In the genomic region with DNA sequence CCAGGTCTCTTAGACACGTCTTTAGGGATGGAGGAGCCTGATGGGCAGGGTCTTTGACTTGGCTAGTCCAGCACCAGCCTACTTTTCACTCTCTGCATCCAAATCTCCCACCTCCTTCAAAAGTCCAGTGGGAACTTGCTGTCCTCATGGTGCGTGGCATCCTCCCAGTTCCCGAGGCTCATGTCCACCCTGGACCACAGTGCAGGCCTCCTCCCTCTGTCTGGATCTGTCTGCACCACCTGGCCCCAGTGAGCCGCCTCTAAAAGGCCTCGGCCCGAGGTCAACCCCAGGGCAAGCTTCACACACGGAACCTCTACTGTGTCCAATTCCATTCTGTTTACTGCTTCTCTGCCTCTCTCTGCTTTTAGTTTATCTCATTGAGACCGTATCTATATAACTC, we compare ENCODE assay signal across 22 mouse cellular contexts. TPM values are rescaled to one million over a fixed set of nuclear protein-coding genes. Genes with fewer than 3 reads are reported as not detected.
A peak's percentile ranks its signal among the peaks of the same experiment; 100 is the strongest.
DNase-seq lines count a peak whose midpoint lies in the region; TF ChIP-seq lines count a peak whose summit lies in the region.
"Had no signal": no experiment of that assay in that cellular context is flagged by ENCODE, and none has a peak within 500 bp of the region (broad histone marks: within the 10 kb centered on the region; RNA-seq: fewer than 3 reads in every experiment).

No protein-coding gene starts in this region.

- peak overlapping the region; percentile 54 for H3K27ac ChIP-seq in heart, adult 2 months
- H3K27ac ChIP-seq: embryonic facial prominence, embryonic 12.5 days; forebrain, embryonic 15.5 days; hindbrain, embryonic 12.5 days; hindbrain, postnatal 0 days had no signal

- H3K4me1 ChIP-seq in heart, adult 2 months (ENCODE audit: control insufficient read depth, insufficient read depth, low read length) = peaks cover 26% of the 10 kb centered on the region
- H3K4me1 ChIP-seq: forebrain, embryonic 15.5 days had no signal

- TF ChIP-seq EP300 in heart, adult 2 months (IDR thresholded peaks at IDR 0.05; ENCODE audit: insufficient read depth, low read depth, low read length) = no peak

- TF ChIP-seq CTCF in heart, adult 2 months (IDR thresholded peaks at IDR 0.05) = no peak

- H3K9ac ChIP-seq in heart, adult 2 months (ENCODE audit: low read depth, low read length) = no peak overlapping the region
- H3K9ac ChIP-seq: embryonic facial prominence, embryonic 12.5 days; forebrain, embryonic 15.5 days; hindbrain, embryonic 12.5 days had no signal

- TF ChIP-seq POLR2A in heart, adult 2 months (IDR thresholded peaks at IDR 0.05; ENCODE audit: insufficient read depth, low read depth, low read length) = 0 out of 2 replicates have a peak, but pooled peaks have one; percentile 11

- no peaks in the 10 kb centered on the region for H3K27me3 ChIP-seq in heart, adult 2 months (ENCODE audit: control insufficient read depth, insufficient read depth, low read length)
- H3K27me3 ChIP-seq: embryonic facial prominence, embryonic 12.5 days; forebrain, embryonic 15.5 days; hindbrain, embryonic 12.5 days had no signal

- intact Hi-C loops in heart, adult 2 months (cut with DNase I) = no loop called here
- intact Hi-C loops in heart, postnatal 36 days (cut with DNase I) = no loop called here

- no peaks in the 10 kb centered on the region for H3K79me2 ChIP-seq in heart, adult 2 months (replicated peaks; ENCODE audit: control insufficient read depth, insufficient read depth, low read length)

- no peaks in the 10 kb centered on the region for H3K36me3 ChIP-seq in heart, adult 2 months (ENCODE audit: control insufficient read depth, insufficient read depth, low read length)
- H3K36me3 ChIP-seq: embryonic facial prominence, embryonic 12.5 days; forebrain, embryonic 15.5 days; G1E; hindbrain, embryonic 12.5 days had no signal

- H3K4me3 ChIP-seq in heart, adult 2 months = no peak overlapping the region
- H3K4me3 ChIP-seq: embryonic facial prominence, embryonic 12.5 days; forebrain, embryonic 15.5 days; hindbrain, embryonic 12.5 days had no signal

- peak; percentile 30 for DNase-seq in gastrocnemius, adult 18-20 months (ENCODE audit: low spot score)
- no peak for DNase-seq in gastrocnemius, adult 8-10 months (ENCODE audit: low spot score in 2 of 2)
- DNase-seq in heart, adult 2 months = peak in 1 of 2 experiments; percentile 31
- DNase-seq in heart, postnatal 36 days = no peak
- peak; percentile 12 for DNase-seq in lung, postnatal 36 days
- DNase-seq in lung, postnatal 14 days = no peak
- no peak for DNase-seq in neural tube, embryonic 10.5 days (ENCODE audit: extremely low spot score, low spot score)
- DNase-seq: adrenal gland, adult 8-10 months; B cell, adult 2 months; cerebellum, adult 11-12 months; cerebellum, adult 9-10 months; cerebellum, postnatal 25 days; kidney, adult 11 months had no signal

- WGBS in heart, adult 2 months = 54% methylated on average over 8 of the region's 8 CpGs

RNA-seq across cellular contexts. Expression of a gene that starts 9.9 kb away (rescaled TPM):
- 1 to 10 TPM; 1.0 to 2.4 TPM for total RNA-seq in gastrocnemius, adult 18-20 months (2021)
- total RNA-seq in gastrocnemius, adult 8-10 months (2022) = 1 to 10 TPM in 3 of 4 experiments, under 1 TPM in 1; 0.82 to 2.9 (median 1.6) TPM
- total RNA-seq in heart, adult 2 months (2021) = 10 to 100 TPM; 14.1 to 17.0 TPM
- 20.8 and 40.5 TPM in 2 replicates for polyA plus RNA-seq in heart, adult 2 months (2012; rRNA removed)
- total RNA-seq in heart, postnatal 36 days (2021) = 10 to 100 TPM; 26.2 to 41.8 TPM
- polyA plus RNA-seq: G1E had no signal

RNA-seq across cellular contexts. Expression of a gene that starts 23.2 kb away (rescaled TPM):
- total RNA-seq in gastrocnemius, adult 18-20 months (2021) = not detected
- not detected for total RNA-seq in gastrocnemius, adult 8-10 months (2022)
- not detected for total RNA-seq in heart, adult 2 months (2021)
- polyA plus RNA-seq in heart, adult 2 months (2012; rRNA removed) = not detected in 2 replicates
- total RNA-seq in heart, postnatal 36 days (2021) = not detected
- total RNA-seq: heart, adult 18-20 months had no signal
- polyA plus RNA-seq: CD4-positive, CD25-positive, alpha-beta regulatory T cell, adult 4 months; embryonic facial prominence, embryonic 12.5 days; forebrain, embryonic 11.5 days; G1E; heart, embryonic 14.5 days had no signal

RNA-seq across cellular contexts. Expression of a gene that starts 26.3 kb away (rescaled TPM):
- total RNA-seq in gastrocnemius, adult 18-20 months (2021) = not detected
- not detected for total RNA-seq in gastrocnemius, adult 8-10 months (2022)
- under 1 TPM; 0.31 to 0.55 TPM for total RNA-seq in heart, adult 2 months (2021)
- 1.4 and 2.3 TPM in 2 replicates for polyA plus RNA-seq in heart, adult 2 months (2012; rRNA removed)
- under 1 TPM; 0.39 to 0.54 TPM for total RNA-seq in heart, postnatal 36 days (2021)
- polyA plus RNA-seq: forebrain, embryonic 11.5 days; forebrain, embryonic 15.5 days; G1E had no signal

RNA-seq across cellular contexts. Expression of a gene that starts 51.3 kb away (rescaled TPM):
- 1 to 10 TPM in 1 of 2 experiments, under 1 TPM in 1; 0.96 to 1.8 TPM for total RNA-seq in gastrocnemius, adult 18-20 months (2021)
- 1 to 10 TPM in 2 of 4 experiments, not detected in 2; 1.1 to 1.3 TPM for total RNA-seq in gastrocnemius, adult 8-10 months (2022)
- total RNA-seq in heart, adult 2 months (2021) = 1 to 10 TPM; 4.5 to 8.7 TPM
- polyA plus RNA-seq in heart, adult 2 months (2012; rRNA removed) = 7.7 and 44.7 TPM in 2 replicates
- 1 to 10 TPM; 2.7 to 7.4 TPM for total RNA-seq in heart, postnatal 36 days (2021)

RNA-seq across cellular contexts. Expression of a gene that starts 52.9 kb away (rescaled TPM):
- under 1 TPM in 1 of 2 experiments, not detected in 1; 0.17 TPM for total RNA-seq in gastrocnemius, adult 18-20 months (2021)
- under 1 TPM in 1 of 4 experiments, not detected in 3; 0.11 TPM for total RNA-seq in gastrocnemius, adult 8-10 months (2022)
- not detected for total RNA-seq in heart, adult 2 months (2021)
- 0.20 TPM in 1 of 2 replicates, not detected in the other for polyA plus RNA-seq in heart, adult 2 months (2012; rRNA removed)
- total RNA-seq in heart, postnatal 36 days (2021) = not detected
- total RNA-seq: heart, adult 18-20 months had no signal
- polyA plus RNA-seq: CD4-positive, CD25-positive, alpha-beta regulatory T cell, adult 4 months; G1E; heart, embryonic 14.5 days had no signal

Comparison
In these comparisons a context has a peak if more than half of its experiments do, and no peak if none do; other contexts are left out.
1. DNase-seq: peak in gastrocnemius, adult 18-20 months (single experiment) and lung, postnatal 36 days (single experiment); none in gastrocnemius, adult 8-10 months (0 of 2), heart, postnatal 36 days (0 of 2), lung, postnatal 14 days (single experiment) and neural tube, embryonic 10.5 days (single experiment).